Mouse (Mus musculus) embryonic facial prominence, embryonic 10.5 days (tissue): ENCODE measurements at regions not wholly inside any gene's neighbourhood (a gene's known extent, or its start where the extent isn't known, plus 50 kb on each side); places are given as distances from the start of the nearest gene placed in this dataset.
A peak's percentile ranks its signal among the peaks of the same experiment; 100 is the strongest.

Experiments used
- DNase-seq: peaks from one replicate; pipeline ENCODE4 v3.0.0-alpha.2; 2017; ENCODE audit warnings: low spot score
- H3K27ac ChIP-seq: fragments of 300-500 bp; sonication (generic); replicated peaks from 2 replicates; pipeline ENCODE4 v1.5.1; 2016; ENCODE audit warnings: mild to moderate bottlenecking
- H3K27me3 ChIP-seq: fragments of 300-500 bp; sonication (generic); replicated peaks from 2 replicates; pipeline ENCODE4 v1.6.1; 2016; ENCODE audit warnings: low read depth, mild to moderate bottlenecking; ENCODE audit not compliant: poor library complexity, severe bottlenecking
- H3K36me3 ChIP-seq: fragments of 300-500 bp; sonication (generic); replicated peaks from 2 replicates; pipeline ENCODE4 v1.6.1; 2016; ENCODE audit warnings: mild to moderate bottlenecking, moderate library complexity
- H3K4me1 ChIP-seq: fragments of 300-500 bp; sonication (generic); 2 replicates; pipeline ENCODE4 v1.6.1; 2016
- H3K4me3 ChIP-seq: fragments of 300-500 bp; sonication (generic); 2 replicates; pipeline ENCODE4 v1.5.1; 2016; ENCODE audit warnings: mild to moderate bottlenecking, moderate library complexity
- H3K9me3 ChIP-seq: fragments of 300-500 bp; sonication (generic); 2 replicates; pipeline ENCODE4 v1.6.1; 2016; ENCODE audit warnings: mild to moderate bottlenecking
- WGBS: fragments of 180-500 bp; shearing (Covaris S2); methylation state at CpG from one replicate; pipeline ENCODE4 v1.1.7; 2016; 5-methylcytosine and 5-hydroxymethylcytosine counted together

GRCm38 (mm10) chr2:108848051-108848450 is 432.5 kb upstream of the Kif18a start:
- DNase-seq: no peak
- WGBS: 93% methylated on average over 3 of the region's 3 CpGs
- no peak overlapping the region for H3K27ac ChIP-seq
- H3K36me3 ChIP-seq: no peaks in the 10 kb centered on the region
- no peaks in the 10 kb centered on the region for H3K9me3 ChIP-seq
- no peak overlapping the region for H3K4me3 ChIP-seq
- no peaks in the 10 kb centered on the region for H3K4me1 ChIP-seq
- H3K27me3 ChIP-seq: no peaks in the 10 kb centered on the region

GRCm38 (mm10) chr2:108854399-108854798 is 426.1 kb upstream of the Kif18a start:
- Histone ChIP-seq H3K27me3 (no peaks in the 10 kb centered on the region), H3K4me1 (no peaks in the 10 kb centered on the region), H3K4me3 (no peak overlapping the region), H3K27ac (no peak overlapping the region), H3K36me3 (no peaks in the 10 kb centered on the region), H3K9me3 (no peaks in the 10 kb centered on the region)
- DNase-seq: no peak
- WGBS: 73% methylated on average over 2 of the region's 2 CpGs

- Histone ChIP-seq H3K4me1 (no peaks in the 10 kb centered on the region), H3K36me3 (no peaks in the 10 kb centered on the region), H3K27me3 (no peaks in the 10 kb centered on the region), H3K27ac (no peak overlapping the region), H3K9me3 (no peaks in the 10 kb centered on the region), H3K4me3 (no peak overlapping the region)
- 74% methylated on average over 4 of the region's 4 CpGs for WGBS
- DNase-seq: no peak
Measured at GRCm38 (mm10) chr2:108877141-108877540, 403.4 kb upstream of the Kif18a start.

DNA sequence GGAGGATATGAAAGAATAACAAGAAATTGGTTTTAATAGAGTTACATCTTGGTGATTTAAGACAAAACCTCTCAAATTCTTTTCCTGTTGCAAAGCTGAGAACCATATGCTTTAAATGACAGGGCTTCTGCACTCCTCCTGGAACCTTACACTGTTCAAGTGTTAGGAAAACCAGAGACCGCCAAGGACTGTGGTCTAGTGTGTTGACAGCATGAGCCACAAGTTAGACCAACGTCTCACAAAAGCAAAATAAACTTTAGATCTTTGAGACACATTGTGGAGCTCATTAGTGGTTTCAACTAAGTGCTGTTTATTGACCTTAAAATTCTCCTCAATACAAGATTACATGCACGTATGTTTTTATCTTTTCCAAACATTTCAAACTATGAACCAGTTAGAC is 402.9 kb upstream of the Kif18a start:
- Histone ChIP-seq H3K27ac (no peak overlapping the region), H3K4me3 (no peak overlapping the region), H3K27me3 (no peaks in the 10 kb centered on the region), H3K36me3 (no peaks in the 10 kb centered on the region), H3K9me3 (no peaks in the 10 kb centered on the region), H3K4me1 (no peaks in the 10 kb centered on the region)
- WGBS: 60% methylated on average over 3 of the region's 3 CpGs
- no peak for DNase-seq

GRCm38 (mm10) chr2:108904121-108904733 is 376.3 kb upstream of the Kif18a start:
- no peaks in the 10 kb centered on the region for H3K36me3 ChIP-seq
- DNase-seq: no peak
- H3K27ac ChIP-seq: no peak overlapping the region
- no peaks in the 10 kb centered on the region for H3K27me3 ChIP-seq
- no peaks in the 10 kb centered on the region for H3K4me1 ChIP-seq
- WGBS: 64% methylated on average over 3 of the region's 3 CpGs
- H3K9me3 ChIP-seq: no peaks in the 10 kb centered on the region
- H3K4me3 ChIP-seq: no peak overlapping the region

DNA sequence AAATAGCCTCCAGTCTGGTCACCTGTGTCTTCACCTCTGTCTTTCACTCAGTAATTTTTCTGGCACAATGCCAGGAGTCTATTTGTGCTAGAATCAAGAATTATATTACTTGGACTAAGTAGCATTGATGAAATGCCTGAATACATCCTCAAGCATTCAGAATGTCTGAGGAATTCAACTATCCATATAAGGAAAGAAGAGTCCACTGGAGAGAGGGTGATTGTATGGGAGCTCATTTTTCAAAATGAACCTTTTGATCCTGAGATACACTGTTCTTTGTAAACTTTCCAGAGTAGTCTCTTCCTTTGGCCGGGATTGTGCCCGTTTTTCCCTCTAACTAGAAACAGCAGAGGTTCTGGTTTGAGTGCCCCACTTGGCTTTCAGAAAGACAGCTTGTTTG is 367.0 kb upstream of the Kif18a start:
- 72% methylated on average over 2 of the region's 2 CpGs for WGBS
- Histone ChIP-seq H3K27me3 (no peaks in the 10 kb centered on the region), H3K27ac (no peak overlapping the region), H3K36me3 (no peaks in the 10 kb centered on the region), H3K9me3 (no peaks in the 10 kb centered on the region), H3K4me1 (no peaks in the 10 kb centered on the region), H3K4me3 (no peak overlapping the region)
- DNase-seq: no peak

DNA sequence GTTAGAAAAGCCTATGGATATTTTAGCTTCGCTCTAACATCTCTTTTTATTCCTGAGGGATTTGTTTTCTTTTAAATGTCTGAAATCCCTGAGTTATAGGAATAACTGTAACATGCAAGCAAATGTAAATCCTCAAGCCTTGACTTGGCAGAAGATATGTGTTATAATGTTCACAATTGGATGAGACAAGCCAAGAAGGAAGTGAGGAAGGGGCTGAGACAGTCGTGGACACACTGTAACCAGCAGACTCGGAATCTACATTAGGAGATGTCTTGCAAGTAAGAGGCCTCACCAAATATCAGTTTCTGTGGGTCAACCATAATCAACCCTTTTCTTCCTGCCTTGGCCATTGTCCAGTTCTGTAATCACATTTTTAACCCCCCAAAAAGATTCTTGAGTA is 366.6 kb upstream of the Kif18a start:
- Histone ChIP-seq H3K4me3 (no peak overlapping the region), H3K9me3 (no peaks in the 10 kb centered on the region), H3K27ac (no peak overlapping the region), H3K4me1 (no peaks in the 10 kb centered on the region), H3K36me3 (no peaks in the 10 kb centered on the region), H3K27me3 (no peaks in the 10 kb centered on the region)
- DNase-seq: no peak
- 76% methylated on average over 3 of the region's 3 CpGs for WGBS

GRCm38 (mm10) chr2:108919500-108920045 is 361.0 kb upstream of the Kif18a start:
- no peaks in the 10 kb centered on the region for H3K4me1 ChIP-seq
- DNase-seq: no peak
- no peaks in the 10 kb centered on the region for H3K27me3 ChIP-seq
- H3K36me3 ChIP-seq: no peaks in the 10 kb centered on the region
- WGBS: 75% methylated on average over 3 of the region's 3 CpGs
- H3K27ac ChIP-seq: no peak overlapping the region
- H3K9me3 ChIP-seq: no peaks in the 10 kb centered on the region
- no peak overlapping the region for H3K4me3 ChIP-seq

- Histone ChIP-seq H3K9me3 (no peaks in the 10 kb centered on the region), H3K4me3 (no peak overlapping the region), H3K27me3 (no peaks in the 10 kb centered on the region), H3K36me3 (no peaks in the 10 kb centered on the region), H3K27ac (no peak overlapping the region), H3K4me1 (no peaks in the 10 kb centered on the region)
- no peak for DNase-seq
- 83% methylated on average over 5 of the region's 5 CpGs for WGBS
Measured at GRCm38 (mm10) chr2:108920111-108920510, 360.4 kb upstream of the Kif18a start.

DNA sequence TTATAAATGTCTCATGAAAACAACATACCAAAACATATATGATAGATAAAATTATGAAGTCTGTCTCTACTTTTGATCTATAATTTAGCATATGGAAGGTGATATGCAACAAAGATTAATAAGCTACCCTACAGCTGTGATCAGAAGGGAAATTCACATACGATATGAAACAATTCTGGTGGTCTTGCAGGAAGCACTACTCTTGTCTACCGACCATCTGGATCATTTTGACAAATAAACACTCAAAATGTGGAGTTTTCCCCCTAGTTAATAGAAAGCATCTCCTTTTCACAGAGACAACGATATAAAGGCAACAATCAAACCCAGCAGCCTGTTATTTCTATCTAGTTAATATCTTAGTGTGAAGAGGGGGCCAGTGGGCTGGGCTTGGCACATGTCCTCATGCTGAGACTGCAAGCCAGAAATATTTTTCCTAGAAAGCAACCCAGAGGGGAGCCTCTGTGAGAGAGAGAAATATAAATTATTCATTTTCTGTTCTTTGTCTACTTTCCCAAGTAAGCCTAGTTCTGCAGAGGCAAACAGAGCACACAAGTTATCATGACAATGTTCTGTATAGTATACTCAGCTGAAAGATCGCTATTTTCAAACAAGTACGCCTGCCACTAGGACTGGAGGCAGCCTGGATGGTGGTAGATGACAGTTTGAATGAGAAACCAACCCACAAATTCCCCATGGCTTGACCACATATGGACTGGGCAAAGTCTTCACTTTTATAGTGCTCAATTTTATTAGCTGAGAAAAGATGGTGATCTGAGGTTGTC is 344.4 kb upstream of the Kif18a start:
- H3K4me1 ChIP-seq: no peaks in the 10 kb centered on the region
- no peak for DNase-seq
- no peak overlapping the region for H3K4me3 ChIP-seq
- WGBS: 81% methylated on average over 5 of the region's 5 CpGs
- H3K36me3 ChIP-seq: no peaks in the 10 kb centered on the region
- H3K27ac ChIP-seq: no peak overlapping the region
- no peaks in the 10 kb centered on the region for H3K27me3 ChIP-seq
- H3K9me3 ChIP-seq: no peaks in the 10 kb centered on the region

- Histone ChIP-seq H3K4me3 (no peak overlapping the region), H3K4me1 (no peaks in the 10 kb centered on the region), H3K9me3 (no peaks in the 10 kb centered on the region), H3K27me3 (no peaks in the 10 kb centered on the region), H3K36me3 (no peaks in the 10 kb centered on the region), H3K27ac (no peak overlapping the region)
- WGBS: 89% methylated on average over 5 of the region's 5 CpGs
- DNase-seq: no peak
Measured at GRCm38 (mm10) chr2:108980921-108981320, 299.6 kb upstream of the Kif18a start.

DNA sequence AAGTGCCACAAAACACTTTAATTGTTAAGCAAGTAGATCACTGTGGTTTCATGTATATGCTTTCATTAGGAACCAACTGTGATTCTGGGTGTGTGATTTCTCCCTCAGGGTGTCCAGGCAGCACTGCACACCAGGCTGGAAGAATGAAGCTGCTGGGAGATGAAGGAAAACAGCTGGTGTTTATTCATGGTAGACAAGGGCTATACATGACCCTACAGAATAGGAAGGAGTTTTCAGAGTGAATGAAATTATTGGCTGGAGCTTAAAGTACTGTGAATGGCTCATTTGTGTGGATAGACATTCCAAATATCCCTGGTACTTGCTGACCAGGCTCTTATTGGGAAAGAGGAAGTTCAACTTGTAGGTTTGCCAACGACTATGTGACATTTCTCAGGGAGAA is 264.3 kb upstream of the Kif18a start:
- 58% methylated on average over 1 of the region's 1 CpGs for WGBS
- no peaks in the 10 kb centered on the region for H3K9me3 ChIP-seq
- H3K4me3 ChIP-seq: no peak overlapping the region
- peaks cover 11% of the 10 kb centered on the region for H3K4me1 ChIP-seq
- no peaks in the 10 kb centered on the region for H3K36me3 ChIP-seq
- DNase-seq: no peak
- H3K27ac ChIP-seq: no peak overlapping the region
- H3K27me3 ChIP-seq: no peaks in the 10 kb centered on the region

DNA sequence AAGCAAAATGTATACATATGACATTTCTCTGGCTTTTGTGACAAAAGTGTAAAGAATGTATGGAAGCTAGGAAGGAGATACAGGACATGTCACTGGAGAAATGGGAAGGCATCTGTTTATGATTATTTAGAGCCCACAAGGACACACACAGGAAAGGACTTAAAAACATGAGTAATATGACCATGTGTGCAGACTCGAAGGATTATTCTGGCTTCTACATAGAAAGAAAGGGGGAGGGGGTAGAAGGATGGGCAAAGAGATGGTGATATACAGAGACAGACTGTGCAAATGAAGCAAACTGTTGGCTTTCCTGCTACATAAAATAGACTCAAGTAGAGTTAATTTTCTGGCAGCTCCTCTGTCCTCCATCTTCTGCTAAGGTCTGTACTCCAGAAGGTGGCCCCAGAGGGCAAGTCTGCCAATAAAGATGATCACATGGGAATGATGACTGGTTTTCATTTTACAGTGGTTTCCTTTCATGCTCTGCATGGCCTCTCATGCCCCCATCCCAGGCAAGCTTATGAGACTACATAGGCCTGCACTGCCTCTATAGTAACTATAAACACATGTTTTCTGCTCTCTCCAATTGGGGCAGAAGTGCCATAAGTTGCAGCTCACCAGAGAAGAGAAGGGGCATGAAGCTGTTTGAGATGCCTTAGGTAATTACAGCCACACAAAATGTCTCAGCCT is 263.4 kb upstream of the Kif18a start:
- Histone ChIP-seq H3K9me3 (no peaks in the 10 kb centered on the region), H3K4me1 (peaks cover 11% of the 10 kb centered on the region), H3K36me3 (no peaks in the 10 kb centered on the region), H3K4me3 (no peak overlapping the region), H3K27me3 (no peaks in the 10 kb centered on the region), H3K27ac (no peak overlapping the region)
- peak; percentile 20 for DNase-seq
- 53% methylated on average over 1 of the region's 1 CpGs for WGBS
